Mouse (Mus musculus) cerebellum, postnatal 10 days (tissue): ENCODE data around the gene Slc25a15.

Experiments
- DNase-seq, 2 experiments: peaks; one replicate each; pipeline ENCODE4 v3.0.0; 2021; ENCODE audit warnings: mixed read lengths in 2 of 2

The Slc25a15 gene

GRCm38 (mm10) chr8:22398142-22398951, at the start of gene Slc25a15:
TSS of gene Slc25a15 (minus strand) at chr8:22398597.
- DNase-seq, result peak; percentile 95 to 97

- no peak for DNase-seq
Measured at GRCm38 (mm10) chr8:22411971-22412370, 13.6 kb upstream of the Slc25a15 start.

GRCm38 (mm10) chr8:22411282-22411702, 12.9 kb upstream of the Slc25a15 start, which contains the start of gene Mrps31:
TSS of gene Mrps31 (plus strand) at chr8:22411361.
- DNase-seq, result peak; percentile 87 to 89

GRCm38 (mm10) chr8:22410688-22411281, 12.4 kb upstream of the Slc25a15 start:
- no peak for DNase-seq

GRCm38 (mm10) chr8:22405733-22406132, 7.3 kb upstream of the Slc25a15 start:
- no peak for DNase-seq

GRCm38 (mm10) chr8:22403235-22403634, 4.8 kb upstream of the Slc25a15 start:
- DNase-seq, result no peak

- no peak for DNase-seq
Measured at GRCm38 (mm10) chr8:22400593-22400992, 2.2 kb upstream of the Slc25a15 start.

- peak in 1 of 2 experiments; percentile 24 for DNase-seq
Measured at GRCm38 (mm10) chr8:22399285-22399880, 986 bp upstream of the Slc25a15 start.

GRCm38 (mm10) chr8:22397811-22398141, 621 bp downstream of the Slc25a15 start:
- DNase-seq, result no peak

GRCm38 (mm10) chr8:22395256-22395655, 3.1 kb downstream of the Slc25a15 start:
- DNase-seq, result peak; percentile 26 to 36

- no peak for DNase-seq
Measured at GRCm38 (mm10) chr8:22394471-22394870, 3.9 kb downstream of the Slc25a15 start.

GRCm38 (mm10) chr8:22390766-22391463, 7.5 kb downstream of the Slc25a15 start:
- DNase-seq, result no peak

- no peak for DNase-seq
Measured at GRCm38 (mm10) chr8:22389874-22390273, 8.5 kb downstream of the Slc25a15 start.

GRCm38 (mm10) chr8:22385158-22385557, 13.2 kb downstream of the Slc25a15 start:
- DNase-seq, result no peak

GRCm38 (mm10) chr8:22382824-22383595, 15.4 kb downstream of the Slc25a15 start:
- DNase-seq, result no peak

GRCm38 (mm10) chr8:22380934-22381333, 17.5 kb downstream of the Slc25a15 start:
- no peak for DNase-seq

GRCm38 (mm10) chr8:22376903-22377302, 21.5 kb downstream of the Slc25a15 start:
- DNase-seq, result peak; percentile 66 to 71

GRCm38 (mm10) chr8:22376311-22376710, 22.1 kb downstream of the Slc25a15 start:
- DNase-seq, result no peak

GRCm38 (mm10) chr8:22359882-22360281, 38.5 kb downstream of the Slc25a15 start:
- no peak for DNase-seq

GRCm38 (mm10) chr8:22359359-22359758, 39.0 kb downstream of the Slc25a15 start:
- no peak for DNase-seq

GRCm38 (mm10) chr8:22335426-22335825, 63.0 kb downstream of the Slc25a15 start:
- no peak for DNase-seq
